Mouse (Mus musculus) brain, embryonic 14.5 days (tissue): ENCODE measurements around the gene Itpripl1.

Source experiments
- CTCF ChIP-seq: fragments of 200-500 bp; IDR thresholded peaks from 2 replicates; pipeline ENCODE4 v1.5.1; 2012; ENCODE audit warnings: inconsistent platforms, mild to moderate bottlenecking, moderate library complexity, borderline replicate concordance; ENCODE audit not compliant: insufficient read depth, insufficient read length; ENCODE audit errors: extremely low read depth
- POLR2A ChIP-seq: fragments of 200-500 bp; IDR thresholded peaks from 2 replicates; pipeline ENCODE4 v1.6.1; 2012; ENCODE audit warnings: mild to moderate bottlenecking, inconsistent platforms, borderline replicate concordance; ENCODE audit not compliant: poor library complexity, insufficient read depth, insufficient read length, severe bottlenecking; ENCODE audit errors: extremely low read depth

- TF ChIP-seq CTCF: no peak
- no peak for TF ChIP-seq POLR2A
These were observed 4.1 kb downstream of the Itpripl1 start for GRCm38 (mm10) chr2:127139094-127139493.
